Mouse (Mus musculus) left cerebral cortex, adult 2 months (tissue): ENCODE results near the gene Tbl2. TPM values are rescaled to one million over a fixed set of nuclear protein-coding genes. Genes with fewer than 3 reads are reported as not detected.

Source experiments
- DNase-seq, 2 experiments: peaks; one replicate each; pipeline ENCODE4 v3.0.0; 2021 to 2022; ENCODE audit warnings: low spot score in 2 of 2, mixed read lengths in 1 of 2; ENCODE audit errors: extremely low spot score in 1 of 2
- H3K27ac ChIP-seq: fragments of 200-600 bp; 2 replicates; pipeline ENCODE4 v1.8.1; 2022
- H3K4me3 ChIP-seq: fragments of 200-600 bp; 2 replicates; pipeline ENCODE4 v1.8.1; 2022
- CTCF ChIP-seq: fragments of 200-600 bp; IDR thresholded peaks from 2 replicates; pipeline ENCODE4 v1.8.1; 2022; ENCODE audit warnings: antibody characterized with exemption, mild to moderate bottlenecking, moderate library complexity
- intact Hi-C: fragments of 180-260 bp; cut with DNase I; formaldehyde crosslinking; loops from one replicate; pipeline ENCODE4 v1.15.1; 2025
- total RNA-seq, 2 experiments: library from RNA; stranded (reverse); gene quantifications; 2 replicates each; pipeline ENCODE4 v1.2.3; 2021

Gene Tbl2
- total RNA-seq, 2 experiments from 2014 or later = 26.1 to 27.0 TPM

DNA sequence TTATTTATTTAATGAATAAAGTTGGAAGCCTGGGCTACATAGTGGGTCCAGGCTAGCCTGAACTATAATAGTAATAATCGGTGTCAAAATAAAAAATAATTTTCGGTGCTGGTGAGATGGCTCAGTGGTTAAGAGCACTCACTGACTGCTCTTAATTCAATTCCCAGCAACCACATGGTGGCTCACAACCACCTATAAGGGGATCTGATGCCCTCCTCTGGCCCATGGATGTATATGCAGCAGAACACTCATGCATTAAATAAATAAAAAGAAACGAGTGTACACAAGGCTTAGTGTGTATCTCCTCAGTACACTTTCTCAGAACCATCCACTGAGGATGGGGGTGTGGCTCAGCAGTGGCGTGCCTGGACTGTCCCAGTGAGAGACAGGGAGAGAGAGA is 28.7 kb upstream of the Tbl2 start:
- no peak; the same call in 1 of the 2 replicates for TF ChIP-seq CTCF
- DNase-seq = no peak
- intact Hi-C loops = no loop called here

DNA sequence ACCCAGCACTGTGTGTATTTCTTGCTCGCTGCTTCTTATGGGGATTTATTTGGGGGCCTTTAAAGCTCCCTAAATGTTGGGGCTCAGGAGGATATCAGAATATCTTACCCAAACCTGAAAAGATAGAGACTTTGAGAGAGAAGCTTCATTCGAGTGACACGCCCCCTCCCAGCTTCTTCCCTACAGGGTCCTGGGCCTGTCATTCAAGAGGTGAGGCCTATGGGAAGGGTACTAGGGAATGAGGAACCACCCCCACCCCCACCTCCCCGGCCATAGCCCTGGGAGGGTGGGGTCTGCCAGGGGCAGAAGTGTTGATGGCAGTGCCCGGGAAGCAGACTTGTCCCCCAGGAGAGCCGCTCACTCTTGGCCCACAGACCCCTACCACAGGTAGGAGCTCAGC is 23.3 kb upstream of the Tbl2 start:
- intact Hi-C loops = no loop called here
- no peak for TF ChIP-seq CTCF
- Histone ChIP-seq H3K4me3 (no peak overlapping the region), H3K27ac (no peak overlapping the region)
- no peak for DNase-seq

More for the DNA sequence above, 28.7 kb upstream of the Tbl2 start:
- Histone ChIP-seq H3K27ac (no peak overlapping the region), H3K4me3 (no peak overlapping the region)

DNA sequence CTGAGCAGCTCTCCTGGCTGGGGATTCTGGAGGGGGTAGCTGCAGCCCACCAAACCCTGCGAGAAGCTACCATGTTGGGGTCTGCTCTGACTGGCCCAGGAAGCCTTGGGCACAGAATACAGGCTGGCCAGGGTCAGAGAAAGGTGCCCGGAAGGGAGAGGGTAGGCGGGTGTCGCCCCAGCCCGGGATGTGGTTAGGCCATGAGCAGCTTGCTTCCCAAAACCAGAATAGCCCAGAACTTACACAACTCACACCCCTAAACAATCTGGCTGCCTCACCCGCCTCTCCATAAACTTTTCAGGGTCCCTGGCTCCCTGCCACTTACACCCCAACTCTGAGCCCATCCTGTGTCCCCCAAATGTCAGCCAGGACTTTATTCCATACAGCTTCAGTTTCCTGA is 21.8 kb upstream of the Tbl2 start:
- TF ChIP-seq CTCF = no peak
- Histone ChIP-seq H3K4me3 (no peak overlapping the region), H3K27ac (no peak overlapping the region)
- no peak for DNase-seq
- intact Hi-C loops = no loop called here

DNA sequence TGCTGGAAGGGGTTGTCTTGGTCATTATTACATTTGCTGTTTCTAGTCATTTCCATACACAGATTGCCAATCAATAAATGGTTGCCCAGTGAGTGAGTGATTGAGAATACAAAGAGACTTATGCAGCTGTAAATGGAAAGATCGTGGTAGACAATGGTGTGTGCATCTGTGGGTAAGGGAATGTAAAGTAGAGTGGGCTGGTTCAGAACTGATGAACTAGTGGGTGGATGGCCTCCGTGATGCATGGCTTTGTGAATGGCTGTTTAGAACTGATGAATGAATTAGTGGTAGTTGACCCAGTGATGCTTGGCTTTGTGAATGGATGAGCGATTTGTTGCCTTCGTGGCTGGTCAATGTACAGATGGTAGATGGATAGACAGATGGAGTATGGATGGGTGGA is 19.7 kb upstream of the Tbl2 start:
- intact Hi-C loops = no loop called here
- Histone ChIP-seq H3K27ac (no peak overlapping the region), H3K4me3 (no peak overlapping the region)
- DNase-seq = no peak
- TF ChIP-seq CTCF = no peak

DNA sequence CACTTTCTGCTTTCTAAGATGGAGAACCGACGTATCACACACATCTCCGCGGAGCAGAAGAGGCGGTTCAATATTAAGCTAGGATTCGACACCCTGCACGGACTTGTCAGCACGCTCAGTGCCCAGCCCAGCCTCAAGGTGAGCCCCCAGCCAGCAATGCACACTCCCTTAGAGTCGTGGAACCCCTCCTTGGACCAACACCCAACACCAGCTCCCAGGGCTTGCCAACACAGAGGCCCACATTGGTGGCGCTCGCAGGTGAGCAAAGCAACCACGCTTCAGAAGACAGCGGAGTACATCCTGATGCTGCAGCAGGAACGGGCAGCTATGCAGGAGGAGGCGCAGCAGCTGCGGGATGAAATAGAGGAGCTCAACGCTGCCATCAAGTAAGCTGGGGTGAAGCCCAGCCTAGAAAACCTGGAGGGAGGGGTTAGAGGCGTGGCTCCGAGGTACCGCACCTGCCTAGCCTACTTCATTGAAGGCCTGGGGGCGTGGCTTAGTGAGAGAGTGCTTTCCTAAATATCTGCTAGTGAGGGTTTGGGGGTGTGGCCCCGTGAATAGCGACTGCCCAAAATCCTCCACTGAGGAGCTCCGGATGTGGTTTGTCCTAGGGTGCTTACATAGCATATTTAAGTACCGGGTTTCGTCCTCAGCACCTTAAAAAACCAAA is 15.6 kb upstream of the Tbl2 start:
- Histone ChIP-seq H3K4me3 (peak overlapping the region; percentile 30), H3K27ac (no peak overlapping the region)
- peak in 1 of 2 experiments; percentile 15 for DNase-seq
- TF ChIP-seq CTCF = no peak
- intact Hi-C loops = no loop called here

DNA sequence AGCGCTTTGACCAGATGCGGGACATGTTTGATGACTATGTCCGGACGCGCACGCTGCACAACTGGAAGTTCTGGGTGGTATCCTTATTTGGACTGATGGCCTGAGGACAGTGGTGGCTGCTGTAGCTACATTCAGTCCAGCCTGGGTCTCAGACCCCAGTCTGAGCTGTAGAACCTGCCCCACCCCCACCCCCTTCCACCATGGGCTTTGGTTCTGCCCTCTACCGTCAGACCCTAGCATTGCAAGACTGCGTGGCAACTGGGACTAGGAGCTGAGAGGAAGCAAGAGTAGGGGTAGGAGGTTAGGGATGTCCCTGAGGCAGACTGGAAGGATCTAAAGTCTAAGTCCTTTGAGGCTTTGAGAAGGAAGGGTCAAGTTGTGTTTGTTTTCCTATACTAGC is 14.9 kb upstream of the Tbl2 start:
- DNase-seq = peak in 1 of 2 experiments; percentile 18
- intact Hi-C loops = no loop called here
- peak; percentile 52 for TF ChIP-seq CTCF
- H3K4me3 ChIP-seq = peak overlapping the region; percentile 30
- H3K27ac ChIP-seq = no peak overlapping the region

DNA sequence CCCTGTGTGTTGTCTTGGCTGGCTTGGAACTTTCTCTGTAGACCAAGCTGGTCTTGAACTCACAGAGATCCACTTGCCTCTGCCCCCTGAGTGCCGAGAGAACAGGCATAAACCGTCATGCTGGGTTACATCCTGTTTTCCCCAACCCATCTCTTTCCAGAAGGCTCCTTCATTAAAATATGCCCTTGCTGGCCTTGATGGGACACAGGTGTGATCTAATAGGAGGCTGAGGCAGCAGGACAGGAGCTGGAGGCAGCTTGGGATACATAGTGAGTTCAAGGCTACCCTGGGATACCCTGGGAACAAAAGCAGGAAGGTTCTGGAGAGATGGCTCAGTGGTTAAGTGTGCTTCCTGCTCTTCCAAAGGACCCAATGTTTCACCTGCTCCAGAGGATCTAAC is 9.6 kb upstream of the Tbl2 start:
- H3K27ac ChIP-seq = no peak overlapping the region
- DNase-seq = no peak
- no peak overlapping the region for H3K4me3 ChIP-seq
- intact Hi-C loops = no loop called here
- TF ChIP-seq CTCF = no peak

DNA sequence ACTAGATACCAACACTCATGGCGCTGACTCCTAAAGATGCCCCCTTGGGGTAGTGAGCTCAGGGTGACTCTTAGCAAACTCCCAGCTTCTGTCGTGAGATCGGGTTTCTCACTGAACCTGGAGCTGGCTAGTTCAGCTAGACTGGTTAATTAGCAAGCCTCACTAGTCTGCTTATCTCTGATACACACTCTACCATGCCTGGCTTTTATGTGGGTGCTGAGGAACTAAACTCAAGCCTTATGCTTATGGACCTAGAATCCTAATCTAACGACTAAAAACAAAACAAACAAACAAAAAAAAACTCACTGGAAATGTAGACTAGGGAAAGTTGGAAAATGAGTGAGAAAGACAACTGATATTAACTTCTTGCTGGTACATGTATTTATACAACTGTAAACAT is 5.0 kb upstream of the Tbl2 start:
- no peak for TF ChIP-seq CTCF
- intact Hi-C loops = no loop called here
- no peak overlapping the region for H3K4me3 ChIP-seq
- no peak for DNase-seq
- no peak overlapping the region for H3K27ac ChIP-seq

DNA sequence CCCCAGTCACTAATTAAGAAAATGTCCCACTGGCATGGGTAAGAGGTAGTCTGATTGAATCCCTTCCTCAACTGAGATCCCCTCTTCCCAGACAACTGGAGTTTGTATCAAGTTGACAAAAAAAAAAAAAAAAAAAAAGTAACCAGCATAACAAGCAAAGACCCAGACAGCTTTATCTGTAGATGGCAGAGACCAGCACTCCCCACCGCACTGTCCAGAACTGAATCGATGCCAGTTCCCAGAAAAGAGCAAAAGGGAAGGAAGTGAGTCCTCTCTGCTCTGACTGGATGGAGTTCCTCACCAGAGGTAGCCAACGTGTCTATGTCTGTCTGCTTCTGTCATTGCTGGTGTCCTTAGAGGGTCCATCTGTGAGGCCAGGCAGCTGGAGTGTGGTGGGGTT is 3.9 kb upstream of the Tbl2 start:
- intact Hi-C loops = loop anchor here (5.0 kb wide), 2 partner anchors 42 to 138 kb away; partner anchors contain the start of genes Abhd11 and Baz1b
- DNase-seq = no peak
- no peak for TF ChIP-seq CTCF
- Histone ChIP-seq H3K27ac (no peak overlapping the region), H3K4me3 (no peak overlapping the region)

DNA sequence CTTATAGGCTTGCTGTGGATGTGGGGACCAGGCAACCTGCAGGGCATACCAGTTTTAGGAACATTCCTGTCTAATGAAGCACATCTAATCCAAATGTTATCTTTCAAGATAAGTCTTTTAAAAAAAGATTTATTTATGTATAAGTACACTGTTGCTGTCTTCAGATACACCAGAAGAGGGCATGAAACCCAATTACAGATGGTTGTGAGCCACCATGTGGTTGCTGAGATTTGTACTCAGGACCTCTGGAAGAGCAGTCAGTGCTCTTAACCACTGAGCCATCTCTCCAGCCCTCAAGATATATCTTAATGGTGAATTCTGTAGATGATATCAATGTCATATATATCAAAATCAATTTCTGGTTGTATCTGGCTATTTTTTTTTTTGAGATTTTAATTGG is 3.5 kb upstream of the Tbl2 start:
- no peak; the same call in none of the 2 replicates for TF ChIP-seq CTCF
- Histone ChIP-seq H3K27ac (no peak overlapping the region), H3K4me3 (no peak overlapping the region)
- intact Hi-C loops = loop anchor here (5.0 kb wide), 2 partner anchors 41 to 139 kb away; partner anchors contain the start of genes Abhd11 and Baz1b
- no peak for DNase-seq

DNA sequence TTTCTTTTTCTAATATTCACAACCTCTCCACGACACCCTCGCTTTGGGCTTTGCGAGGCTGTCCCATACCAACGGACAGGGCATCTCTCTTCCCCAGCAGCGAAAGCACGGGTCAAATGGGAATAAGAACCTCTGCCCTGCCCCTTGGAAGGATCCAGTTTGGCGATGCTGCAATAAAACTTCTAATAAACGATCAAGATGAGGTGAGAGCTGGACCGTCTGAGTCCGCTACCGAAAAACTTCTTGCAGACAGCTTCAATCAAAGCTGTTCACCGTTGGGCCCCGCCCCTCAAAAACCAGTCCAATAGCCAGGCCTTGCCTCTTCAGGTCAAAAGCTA is 773 bp upstream of the Tbl2 start:
- TF ChIP-seq CTCF = no peak
- no peak for DNase-seq
- Histone ChIP-seq H3K4me3 (peak overlapping the region; percentile 89), H3K27ac (peak overlapping the region; percentile 88)
- intact Hi-C loops = loop anchor here (1.0 to 5.0 kb wide), 3 partner anchors 20 to 141 kb away; partner anchors contain the start of genes Abhd11, Baz1b and Bcl7b

DNA sequence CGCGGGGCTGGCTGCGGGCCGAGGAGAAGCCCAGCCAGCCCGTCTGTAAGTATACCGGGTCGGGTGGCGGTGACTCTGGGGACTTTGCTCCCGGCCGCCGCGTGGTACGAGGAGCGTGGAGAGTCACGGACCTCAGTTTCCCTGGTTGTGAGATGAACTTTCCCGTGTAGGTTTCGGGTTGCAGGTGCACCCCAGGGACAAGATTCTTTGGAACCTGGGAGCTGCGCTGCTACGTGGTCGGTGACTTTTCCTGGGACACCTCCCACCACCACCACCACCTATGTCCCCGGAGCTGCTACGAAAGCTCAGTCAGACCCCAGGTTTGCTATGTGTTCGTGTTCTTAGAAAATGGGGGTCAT is 342 bp downstream of the Tbl2 start:
- H3K27ac ChIP-seq = peak overlapping the region; percentile 88
- TF ChIP-seq CTCF = no peak
- intact Hi-C loops = loop anchor here (1.0 to 5.0 kb wide), 3 partner anchors 19 to 142 kb away; partner anchors contain the start of genes Abhd11, Baz1b and Bcl7b
- H3K4me3 ChIP-seq = peak overlapping the region; percentile 89
- no peak for DNase-seq

DNA sequence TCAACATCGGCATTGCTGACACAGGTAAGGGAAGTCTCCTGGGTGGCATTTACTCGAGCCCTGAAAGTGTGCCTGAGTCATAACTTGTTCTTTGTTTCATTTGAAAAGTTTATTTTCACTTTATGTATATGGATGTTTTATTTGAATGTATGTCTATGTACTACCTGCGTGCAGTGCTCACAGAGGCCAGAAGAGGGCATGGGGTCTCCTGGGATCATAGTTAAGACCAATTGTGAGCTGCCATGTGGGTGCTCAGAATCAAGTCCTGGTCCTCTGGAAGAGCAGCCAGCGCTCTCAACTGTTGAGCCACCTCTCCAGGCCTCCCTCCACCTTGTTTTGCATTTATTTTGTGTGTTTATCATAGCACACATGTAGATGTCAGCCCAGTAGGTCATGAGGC is 7.0 kb downstream of the Tbl2 start:
- no peak overlapping the region for H3K27ac ChIP-seq
- H3K4me3 ChIP-seq = no peak overlapping the region
- intact Hi-C loops = no loop called here
- no peak for DNase-seq
- peak; percentile 19; the same call in 1 of the 2 replicates for TF ChIP-seq CTCF
